Mouse (Mus musculus) kidney, adult 2 months (tissue): Measurements from ENCODE around the gene Gm44503. TPM values are rescaled to one million over a fixed set of nuclear protein-coding genes. Genes with fewer than 3 reads are reported as not detected.
A peak's percentile ranks its signal among the peaks of the same experiment; 100 is the strongest.

ENCODE experiments used
- DNase-seq: peaks from one replicate; pipeline ENCODE4 v3.0.0; 2021
- H3K27ac ChIP-seq: fragments of 200-500 bp; 2 replicates; pipeline ENCODE4 v1.5.1; 2012; ENCODE audit warnings: low read depth, low read length, control low read depth, inconsistent platforms; ENCODE audit not compliant: insufficient read depth
- H3K27me3 ChIP-seq: fragments of 200-500 bp; replicated peaks from 2 replicates; pipeline ENCODE4 v1.6.1; 2012; ENCODE audit warnings: mild to moderate bottlenecking, moderate library complexity, low read length, inconsistent platforms; ENCODE audit not compliant: control insufficient read depth, insufficient read depth
- H3K36me3 ChIP-seq: fragments of 200-500 bp; 2 replicates; pipeline ENCODE4 v1.6.1; 2012; ENCODE audit warnings: mild to moderate bottlenecking, moderate library complexity, low read length, inconsistent platforms; ENCODE audit not compliant: control insufficient read depth, insufficient read depth
- H3K4me1 ChIP-seq: fragments of 200-500 bp; 2 replicates; pipeline ENCODE4 v1.6.1; 2011; ENCODE audit warnings: low read length; ENCODE audit not compliant: control insufficient read depth, insufficient read depth
- H3K4me3 ChIP-seq: fragments of 200-500 bp; 2 replicates; pipeline ENCODE4 v1.5.1; 2011; ENCODE audit warnings: mild to moderate bottlenecking, low read depth, low read length, control low read depth; ENCODE audit not compliant: insufficient read depth
- CTCF ChIP-seq: fragments of 200-500 bp; conservative IDR thresholded peaks from 2 replicates; pipeline ENCODE4 v1.5.1; 2011; ENCODE audit warnings: low read depth, mild to moderate bottlenecking, control low read depth, low read length, moderate library complexity, mixed read lengths; ENCODE audit not compliant: insufficient read depth, insufficient read length
- POLR2A ChIP-seq: fragments of 200-500 bp; IDR thresholded peaks from one replicate; pipeline ENCODE4 v1.6.1; 2011; ENCODE audit warnings: low read depth, low read length, control low read depth
- WGBS: fragments of 180-500 bp; shearing (Covaris S2); methylation state at CpG from one replicate; pipeline ENCODE4 v1.1.7; 2018; 5-methylcytosine and 5-hydroxymethylcytosine counted together
- polyA plus RNA-seq: library from polyadenylated mRNA; depleted of rRNA; stranded (reverse); fragments of >200 nt; gene quantifications from 2 replicates; pipeline ENCODE4 v1.2.3, GENCODE M21; 2012

Gene Gm44503
- polyA plus RNA-seq, 1 experiment = not detected

DNA sequence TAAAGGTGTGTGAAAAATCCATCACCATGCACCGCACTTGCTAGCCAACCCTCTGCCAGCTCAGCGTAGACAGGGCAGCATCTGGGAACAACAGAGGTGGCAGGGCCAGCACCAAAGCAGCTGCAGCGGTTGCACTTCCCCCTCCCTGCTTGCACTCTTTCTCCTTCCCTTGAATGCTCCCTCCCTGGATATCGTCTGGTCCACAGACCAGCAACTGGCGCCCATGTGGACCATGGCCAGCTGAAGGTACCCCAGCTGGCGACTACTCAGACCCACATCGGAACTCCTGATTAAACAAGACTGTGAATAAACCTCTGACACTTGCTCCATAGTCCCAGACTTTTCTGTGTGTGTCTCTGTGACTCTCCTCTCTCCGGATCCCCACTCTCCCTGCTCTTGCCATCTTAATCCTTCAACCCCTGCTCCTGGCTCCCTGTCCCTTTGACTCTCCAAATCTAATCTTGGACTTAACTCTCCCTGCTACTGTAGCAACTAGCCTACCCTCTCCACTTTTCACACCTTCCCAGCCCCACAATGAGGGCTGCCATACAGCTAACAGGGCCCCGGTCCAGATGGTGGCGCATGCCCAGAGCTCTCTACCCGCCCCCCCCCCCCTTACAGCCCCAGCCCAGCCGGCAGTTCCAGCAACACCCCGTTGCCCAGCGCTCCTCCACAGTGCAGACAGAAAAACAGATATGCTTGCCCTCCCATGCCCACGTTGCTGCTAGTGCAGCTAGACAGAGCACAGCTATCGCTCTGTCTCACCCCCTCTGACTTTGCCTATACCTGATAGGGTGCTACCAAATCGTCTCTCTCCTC, 67.4 kb downstream of the Gm44503 start:
- Histone ChIP-seq H3K4me1 (no peaks in the 10 kb centered on the region), H3K36me3 (peaks cover 2% of the 10 kb centered on the region; the same call in 1 of the 2 replicates), H3K27me3 (no peaks in the 10 kb centered on the region), H3K4me3 (no peak overlapping the region), H3K27ac (no peak overlapping the region)
- no peak for DNase-seq
- TF ChIP-seq POLR2A = no peak
- no peak for TF ChIP-seq CTCF
- 54% methylated on average over 17 of the region's 17 CpGs for WGBS

DNA sequence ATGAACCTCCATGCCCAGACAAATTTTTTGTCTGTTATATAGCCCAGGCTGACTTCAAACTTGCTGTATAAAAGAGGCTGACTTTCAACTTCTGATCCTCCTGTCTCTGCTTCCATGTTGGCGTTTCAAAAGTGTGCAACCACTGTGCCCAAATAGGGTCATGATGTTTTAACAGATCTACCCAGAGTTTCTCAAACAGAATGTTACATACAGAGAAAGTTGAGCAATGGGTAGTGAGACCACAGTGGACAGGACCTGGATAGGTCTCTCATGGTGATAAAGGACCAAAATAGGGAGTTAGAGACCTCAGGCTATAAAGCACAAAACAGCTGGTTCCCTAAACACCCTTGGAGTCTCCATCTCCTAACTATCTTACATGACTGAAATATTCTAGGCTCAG, 71.8 kb downstream of the Gm44503 start:
- no peak for DNase-seq
- TF ChIP-seq POLR2A (no peak), CTCF (no peak)
- 82% methylated on average over 1 of the region's 1 CpGs for WGBS
- Histone ChIP-seq H3K4me1 (no peaks in the 10 kb centered on the region), H3K27me3 (no peaks in the 10 kb centered on the region), H3K4me3 (no peak overlapping the region), H3K36me3 (peaks cover 2% of the 10 kb centered on the region; the same call in 1 of the 2 replicates), H3K27ac (no peak overlapping the region)

DNA sequence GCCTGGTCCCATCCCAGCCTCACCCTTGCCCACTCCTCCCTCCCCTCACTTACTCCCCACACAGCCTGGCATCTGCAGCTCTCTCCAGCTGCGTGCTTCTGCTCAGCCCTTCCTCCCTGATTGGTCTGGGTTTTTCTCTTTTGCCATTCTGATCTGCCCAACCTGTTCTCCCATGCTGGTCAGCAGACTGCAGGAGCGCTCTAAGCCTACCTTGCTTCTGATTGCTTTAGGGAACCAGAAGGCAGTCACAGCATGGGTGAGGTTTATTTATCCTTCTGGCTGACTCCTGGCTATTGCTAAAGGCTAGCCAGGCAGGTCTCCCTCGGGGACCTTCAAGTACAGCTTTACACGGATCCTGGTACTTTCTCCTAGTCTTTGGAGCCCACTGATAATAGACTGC, 72.8 kb downstream of the Gm44503 start:
- WGBS = 74% methylated on average over 4 of the region's 4 CpGs
- TF ChIP-seq POLR2A = no peak
- no peak for TF ChIP-seq CTCF
- Histone ChIP-seq H3K36me3 (peaks cover 2% of the 10 kb centered on the region; the same call in 1 of the 2 replicates), H3K27ac (no peak overlapping the region), H3K4me1 (no peaks in the 10 kb centered on the region), H3K4me3 (no peak overlapping the region), H3K27me3 (no peaks in the 10 kb centered on the region)
- no peak for DNase-seq

DNA sequence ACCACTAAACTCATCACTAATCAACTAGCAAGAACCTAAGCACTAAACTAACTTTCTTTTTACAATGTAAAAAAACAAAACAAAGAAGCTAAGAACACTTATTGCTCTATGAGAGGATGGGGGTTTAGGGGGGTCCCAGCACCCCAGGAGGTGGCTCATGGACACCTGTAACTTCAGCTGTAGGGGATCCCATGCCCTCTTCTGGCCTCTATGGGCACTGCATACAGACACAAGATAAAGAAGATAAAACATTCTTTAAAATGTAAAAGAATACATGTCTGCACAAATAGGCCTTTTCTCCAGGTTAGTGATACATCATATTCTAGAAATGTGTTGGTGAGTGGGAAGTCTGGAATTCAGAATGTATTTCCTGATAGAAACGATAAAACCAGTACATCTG, 74.8 kb downstream of the Gm44503 start:
- H3K4me1 ChIP-seq = no peaks in the 10 kb centered on the region
- no peaks in the 10 kb centered on the region for H3K36me3 ChIP-seq
- TF ChIP-seq CTCF (no peak), POLR2A (no peak)
- 95% methylated on average over 1 of the region's 1 CpGs for WGBS
- DNase-seq = no peak
- H3K27ac ChIP-seq = no peak overlapping the region
- no peak overlapping the region for H3K4me3 ChIP-seq
- H3K27me3 ChIP-seq = no peaks in the 10 kb centered on the region

DNA sequence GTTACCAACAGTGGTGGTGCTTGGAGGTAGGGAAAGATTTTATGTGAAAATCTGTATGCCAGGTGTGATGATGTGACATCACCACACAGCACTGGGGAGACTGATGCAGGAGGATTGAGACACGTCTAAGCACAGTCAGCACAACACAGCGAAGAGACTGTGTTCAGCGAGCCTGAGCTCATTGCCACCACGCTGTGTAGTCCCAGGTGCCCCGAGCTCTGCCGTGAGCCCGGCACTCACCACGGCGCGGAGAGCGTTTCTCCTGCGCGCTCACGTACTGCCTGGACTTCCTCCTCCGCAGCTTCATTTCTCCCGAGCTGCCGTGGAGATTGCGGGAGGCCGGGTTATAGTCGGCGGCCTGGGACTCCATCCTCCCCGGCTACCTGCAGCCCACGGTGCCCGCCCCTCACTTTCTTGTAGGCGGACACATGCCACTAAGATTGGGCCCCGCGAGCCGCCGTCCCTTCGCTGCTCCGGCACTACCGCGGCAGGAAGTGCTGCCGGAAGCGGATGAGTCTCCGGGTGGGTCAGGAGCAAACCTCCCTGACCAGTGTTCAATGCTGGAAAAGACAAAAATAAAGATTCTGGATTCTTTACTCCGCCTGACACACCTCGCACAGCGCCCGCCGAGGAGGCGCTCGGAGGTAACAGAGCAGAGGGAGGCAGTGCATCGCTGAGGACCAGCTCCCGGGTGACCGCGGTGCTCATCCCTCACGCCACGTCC, 80.7 kb downstream of the Gm44503 start:
- Histone ChIP-seq H3K27me3 (no peaks in the 10 kb centered on the region), H3K27ac (peak overlapping the region; percentile 72), H3K4me3 (peak overlapping the region; percentile 97), H3K4me1 (peaks cover 3% of the 10 kb centered on the region; the same call in 1 of the 2 replicates), H3K36me3 (no peaks in the 10 kb centered on the region)
- 1% methylated on average over 49 of the region's 49 CpGs for WGBS
- DNase-seq = peak; percentile 97
- TF ChIP-seq CTCF (no peak), POLR2A (peak; percentile 34)

DNA sequence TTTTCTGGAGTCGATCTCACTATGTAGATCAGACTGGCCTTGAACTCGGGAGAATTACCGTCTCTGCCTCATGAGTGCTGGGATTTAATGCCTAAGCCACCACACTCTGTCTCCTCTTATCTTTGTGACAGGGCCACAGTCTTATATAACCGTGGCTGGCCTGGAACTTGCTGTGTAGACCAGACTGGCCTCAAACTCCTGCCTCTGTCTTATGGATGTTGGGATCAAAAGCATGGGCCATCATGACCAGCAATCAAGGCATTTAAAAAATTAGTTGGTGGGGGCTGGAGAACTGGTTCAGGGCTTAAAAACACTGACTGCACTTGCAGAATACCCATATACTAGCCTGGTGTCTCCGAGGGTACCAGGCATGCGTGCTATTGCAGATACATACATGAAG, 81.4 kb downstream of the Gm44503 start, which contains the start of gene Pigb:
Gene Pigb (minus strand): TSS at position 299 of the 400 bp plus-strand sequence.
- no peaks in the 10 kb centered on the region for H3K27me3 ChIP-seq
- 25% methylated on average over 6 of the region's 6 CpGs for WGBS
- no peak for DNase-seq
- H3K36me3 ChIP-seq = no peaks in the 10 kb centered on the region
- peak within 1 kb of the TSS; percentile 97 for H3K4me3 ChIP-seq
- peak within 1 kb of the TSS; percentile 72 for H3K27ac ChIP-seq
- TF ChIP-seq CTCF (no peak), POLR2A (no peak)
- peaks cover 3% of the 10 kb centered on the region; the same call in 1 of the 2 replicates for H3K4me1 ChIP-seq
